Mouse (Mus musculus) large intestine, adult 2 months (tissue): Measurements from ENCODE around the gene Hmox2. TPM values are rescaled to one million over a fixed set of nuclear protein-coding genes. Genes with fewer than 3 reads are reported as not detected.
A peak's percentile ranks its signal among the peaks of the same experiment; 100 is the strongest.
"Not testable (repeated sequence)": the region's sequence is repeated elsewhere in the genome, so short reads cannot be mapped to it uniquely, and the experiment has no call there.

Source experiments
- DNase-seq: peaks from one replicate; pipeline ENCODE4 v3.0.0-alpha.2; 2012; ENCODE audit warnings: low read depth, low spot score
- WGBS: fragments of 180-500 bp; shearing (Covaris S2); methylation state at CpG from one replicate; pipeline ENCODE4 v1.1.7; 2018; 5-methylcytosine and 5-hydroxymethylcytosine counted together
- polyA plus RNA-seq: library from polyadenylated mRNA; depleted of rRNA; stranded (reverse); fragments of >200 nt; gene quantifications from 2 replicates; pipeline ENCODE4 v1.2.3, GENCODE M21; 2012; rRNA removed

Hmox2 gene
- 27.8 and 34.5 TPM in 2 replicates for polyA plus RNA-seq

- 6% methylated on average over 35 of the region's 35 CpGs for WGBS
- peak; percentile 75 for DNase-seq
Measured at GRCm38 (mm10) chr16:4725780-4726527, at the start of gene Hmox2. TSS of gene Hmox2 (plus strand) at chr16:4726361.

GRCm38 (mm10) chr16:4676836-4677235 is 49.3 kb upstream of the Hmox2 start:
- WGBS: 94% methylated on average over 5 of the region's 5 CpGs
- DNase-seq: no peak

- 85% methylated on average over 5 of the region's 5 CpGs for WGBS
- no peak for DNase-seq
Measured at GRCm38 (mm10) chr16:4678080-4678479, 48.1 kb upstream of the Hmox2 start.

GRCm38 (mm10) chr16:4679121-4680018 is 46.8 kb upstream of the Hmox2 start, which contains the start of gene Coro7:
TSS of gene Coro7 (minus strand) at chr16:4679777.
- WGBS: 1% methylated on average over 47 of the region's 47 CpGs
- peak; percentile 90 for DNase-seq

- 69% methylated on average over 3 of the region's 3 CpGs for whole genome bisulfite sequencing
- not testable (repeated sequence) for DNase-seq
Measured at GRCm38 (mm10) chr16:4680922-4681455, 45.2 kb upstream of the Hmox2 start.

GRCm38 (mm10) chr16:4682628-4683179 is 43.5 kb upstream of the Hmox2 start:
- 81% methylated on average over 4 of the region's 4 CpGs for WGBS
- no peak for DNase-seq

- 14% methylated on average over 9 of the region's 9 CpGs for WGBS
Measured at GRCm38 (mm10) chr16:4683193-4683580, 43.0 kb upstream of the Hmox2 start.

GRCm38 (mm10) chr16:4683581-4684456 is 42.3 kb upstream of the Hmox2 start:
- peak; percentile 79 for DNase-seq
- under 1% methylated on average over 54 of the region's 54 CpGs for WGBS

More at GRCm38 (mm10) chr16:4683193-4683580, 43.0 kb upstream of the Hmox2 start:
- no peak for DNase-seq

GRCm38 (mm10) chr16:4684457-4684791 is 41.7 kb upstream of the Hmox2 start:
- WGBS: 1% methylated on average over 9 of the region's 9 CpGs
- DNase-seq: no peak

GRCm38 (mm10) chr16:4689371-4689770 is 36.8 kb upstream of the Hmox2 start:
- 98% methylated on average over 4 of the region's 4 CpGs for WGBS

GRCm38 (mm10) chr16:4701211-4701610 is 24.9 kb upstream of the Hmox2 start:
- no peak for DNase-seq
- WGBS: 83% methylated on average over 3 of the region's 3 CpGs

More at GRCm38 (mm10) chr16:4689371-4689770, 36.8 kb upstream of the Hmox2 start:
- DNase-seq: not testable (repeated sequence)

- WGBS: 59% methylated on average over 1 of the region's 1 CpGs
- no peak for DNase-seq
Measured at GRCm38 (mm10) chr16:4702646-4703045, 23.5 kb upstream of the Hmox2 start.

GRCm38 (mm10) chr16:4705541-4705940 is 20.6 kb upstream of the Hmox2 start:
- WGBS: 52% methylated on average over 4 of the region's 4 CpGs
- DNase-seq: no peak

- no peak for DNase-seq
- WGBS: 97% methylated on average over 4 of the region's 4 CpGs
Measured at GRCm38 (mm10) chr16:4711173-4711572, 15.0 kb upstream of the Hmox2 start.

GRCm38 (mm10) chr16:4713861-4714710 is 12.1 kb upstream of the Hmox2 start:
- WGBS: 87% methylated on average over 17 of the region's 17 CpGs
- no peak for DNase-seq

- WGBS: 46% methylated on average over 3 of the region's 3 CpGs
- no peak for DNase-seq
Measured at GRCm38 (mm10) chr16:4717866-4718265, 8.3 kb upstream of the Hmox2 start.

- DNase-seq: no peak
- WGBS: 12% methylated on average over 33 of the region's 33 CpGs
Measured at GRCm38 (mm10) chr16:4718753-4719518, 7.2 kb upstream of the Hmox2 start, which contains the start of gene Nmral1. TSS of gene Nmral1 (minus strand) at chr16:4719356.
